In the genomic region with DNA sequence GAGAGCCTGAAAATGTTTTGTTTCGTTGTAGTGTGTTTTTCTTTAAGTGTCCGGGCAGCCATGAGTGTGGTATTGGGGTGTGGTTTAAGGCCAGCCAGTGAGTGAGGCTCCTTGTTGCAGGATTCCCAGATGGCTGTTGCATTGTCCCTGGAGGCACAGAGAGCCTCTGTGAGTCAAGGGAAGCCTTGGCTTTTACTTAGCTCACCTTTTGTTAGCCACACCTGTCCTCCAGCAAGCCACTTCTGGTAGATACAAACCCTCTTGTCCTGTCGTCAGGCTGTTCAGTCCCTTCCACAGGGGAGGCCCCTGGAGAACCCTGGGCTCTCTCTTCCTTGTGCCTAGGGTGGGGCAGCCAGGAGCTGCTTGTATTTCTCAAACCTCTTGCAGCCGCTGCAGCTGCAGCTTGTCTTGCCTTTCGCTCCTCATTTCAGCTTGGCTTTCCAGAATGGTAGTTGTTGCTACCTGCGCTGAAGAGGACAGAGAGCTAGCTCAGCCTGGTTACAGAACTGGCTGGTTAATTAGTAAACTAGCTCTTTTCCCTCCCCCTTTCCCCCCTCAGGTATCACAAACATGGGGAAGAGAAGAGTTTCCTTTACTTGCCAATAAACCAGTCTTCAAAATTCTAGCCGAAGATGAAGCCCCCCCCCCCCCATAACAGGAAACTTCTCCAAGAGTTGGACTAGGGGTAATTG, we compare ENCODE assay signal across 7 mouse cellular contexts.
DNase-seq lines count a peak whose midpoint lies in the region; ATAC-seq and TF ChIP-seq lines count a peak whose summit lies in the region.

No protein-coding gene starts in this region.

- H3K9me3 ChIP-seq in ES-Bruce4 (replicated peaks; ENCODE audit: control insufficient read depth, insufficient read depth, low read length, poor library complexity, severe bottlenecking) = no peaks in the 10 kb centered on the region
- no peaks in the 10 kb centered on the region for H3K9me3 ChIP-seq in embryonic facial prominence, embryonic 12.5 days
- no peaks in the 10 kb centered on the region for H3K9me3 ChIP-seq in kidney, embryonic 16.5 days (ENCODE audit: low read length)

- peak overlapping the region; percentile 94 for H3K27ac ChIP-seq in ES-Bruce4 (ENCODE audit: insufficient read depth, low read length)
- H3K27ac ChIP-seq in embryonic facial prominence, embryonic 12.5 days = no peak overlapping the region
- H3K27ac ChIP-seq in kidney, embryonic 16.5 days (ENCODE audit: low read length) = peak overlapping the region; percentile 74

- H3K27me3 ChIP-seq in ES-Bruce4 (ENCODE audit: control insufficient read depth, insufficient read depth, low read length, poor library complexity, severe bottlenecking) = no peaks in the 10 kb centered on the region
- no peaks in the 10 kb centered on the region for H3K27me3 ChIP-seq in embryonic facial prominence, embryonic 12.5 days
- no peaks in the 10 kb centered on the region for H3K27me3 ChIP-seq in kidney, embryonic 16.5 days (ENCODE audit: insufficient read depth, low read length)

- peak; percentile 4 for DNase-seq in lung, postnatal 14 days
- no peak for DNase-seq in ovary, postnatal 36 days (ENCODE audit: low spot score)
- no peak for DNase-seq in urinary bladder, postnatal 25 days (ENCODE audit: low spot score)
- no peak for DNase-seq in spleen, adult 12 weeks (ENCODE audit: low spot score)

- no peak for TF ChIP-seq CTCF in ES-Bruce4 (IDR thresholded peaks at IDR 0.05; ENCODE audit: low read depth, low read length)

- ATAC-seq in embryonic facial prominence, embryonic 12.5 days (ENCODE audit: insufficient number of reproducible peaks, insufficient read depth, low FRiP score, low TSS enrichment) = 0 out of 2 replicates have a peak, but pooled peaks have one; percentile 47
- peak; percentile 87 for ATAC-seq in kidney, embryonic 16.5 days (ENCODE audit: low FRiP score, low TSS enrichment)

- H3K9ac ChIP-seq in ES-Bruce4 (ENCODE audit: low read depth, poor library complexity, severe bottlenecking) = peak overlapping the region; percentile 49
- H3K9ac ChIP-seq in embryonic facial prominence, embryonic 12.5 days = no peak overlapping the region
- H3K9ac ChIP-seq in kidney, embryonic 16.5 days (replicated peaks; ENCODE audit: low read length) = peak overlapping the region; percentile 33; the same call in 1 of the 2 replicates

- 0 out of 2 replicates have a peak, but pooled peaks cover 7% of the 10 kb centered on the region for H3K36me3 ChIP-seq in ES-Bruce4 (ENCODE audit: control insufficient read depth, insufficient read depth, low read length, poor library complexity, severe bottlenecking)
- H3K36me3 ChIP-seq in embryonic facial prominence, embryonic 12.5 days = no peaks in the 10 kb centered on the region
- 0 out of 2 replicates have a peak, but pooled peaks cover 2% of the 10 kb centered on the region for H3K36me3 ChIP-seq in kidney, embryonic 16.5 days (ENCODE audit: insufficient read depth, low read length)

- peaks cover 2% of the 10 kb centered on the region for H3K4me1 ChIP-seq in ES-Bruce4 (ENCODE audit: control insufficient read depth, insufficient read depth, low read length)
- peaks cover 17% of the 10 kb centered on the region for H3K4me1 ChIP-seq in embryonic facial prominence, embryonic 12.5 days
- H3K4me1 ChIP-seq in kidney, embryonic 16.5 days (ENCODE audit: insufficient read depth, low read length) = peaks cover 20% of the 10 kb centered on the region

- H3K4me3 ChIP-seq in ES-Bruce4 (ENCODE audit: low read depth, low read length) = no peak overlapping the region
- H3K4me3 ChIP-seq in embryonic facial prominence, embryonic 12.5 days = no peak overlapping the region
- peak overlapping the region; percentile 13; the same call in 1 of the 2 replicates for H3K4me3 ChIP-seq in kidney, embryonic 16.5 days (ENCODE audit: low read length)

- no peak for TF ChIP-seq POLR2A in ES-Bruce4 (IDR thresholded peaks at IDR 0.05; ENCODE audit: insufficient read depth, low read length)

- H3K4me2 ChIP-seq in embryonic facial prominence, embryonic 12.5 days (replicated peaks) = peak overlapping the region; percentile 27; the same call in 1 of the 2 replicates
- peak overlapping the region; percentile 41 for H3K4me2 ChIP-seq in kidney, embryonic 16.5 days (replicated peaks; ENCODE audit: low read depth, low read length)

- WGBS in embryonic facial prominence, embryonic 12.5 days = 40% methylated on average over 7 of the region's 7 CpGs
- WGBS in kidney, embryonic 16.5 days = 63% methylated on average over 7 of the region's 7 CpGs

- peak; percentile 95 for TF ChIP-seq EP300 in ES-Bruce4 (IDR thresholded peaks at IDR 0.05; ENCODE audit: insufficient read depth, low read depth, low read length)
